Mouse (Mus musculus) 3134 (cell line): ENCODE measurements around the gene Coq10a.
A peak's percentile ranks its signal among the peaks of the same experiment; 100 is the strongest.

Experiments used
- DNase-seq: peaks from one replicate; pipeline ENCODE4 v3.0.0-alpha.2; 2011; ENCODE audit warnings: low spot score; ENCODE audit not compliant: insufficient read length; ENCODE audit errors: extremely low read depth

The Coq10a gene

DNA sequence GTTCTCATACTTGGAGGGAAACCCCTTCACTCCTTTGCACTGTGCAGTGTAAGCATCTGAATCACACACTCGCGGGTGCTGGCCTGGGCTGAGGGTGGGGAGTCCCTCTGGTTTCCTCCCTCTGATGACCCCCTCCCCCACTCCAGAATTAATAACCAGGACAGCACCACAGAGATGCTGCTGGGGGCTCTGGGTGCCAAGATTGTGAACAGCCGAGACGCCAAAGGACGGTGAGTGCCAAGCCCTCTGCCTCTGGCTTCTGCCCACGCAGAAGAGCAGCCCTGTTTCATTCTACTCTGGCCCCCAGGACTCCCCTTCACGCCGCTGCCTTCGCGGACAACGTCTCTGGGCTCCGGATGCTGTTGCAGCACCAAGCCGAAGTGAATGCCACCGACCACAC, 20.1 kb upstream of the Coq10a start:
- no peak for DNase-seq

DNA sequence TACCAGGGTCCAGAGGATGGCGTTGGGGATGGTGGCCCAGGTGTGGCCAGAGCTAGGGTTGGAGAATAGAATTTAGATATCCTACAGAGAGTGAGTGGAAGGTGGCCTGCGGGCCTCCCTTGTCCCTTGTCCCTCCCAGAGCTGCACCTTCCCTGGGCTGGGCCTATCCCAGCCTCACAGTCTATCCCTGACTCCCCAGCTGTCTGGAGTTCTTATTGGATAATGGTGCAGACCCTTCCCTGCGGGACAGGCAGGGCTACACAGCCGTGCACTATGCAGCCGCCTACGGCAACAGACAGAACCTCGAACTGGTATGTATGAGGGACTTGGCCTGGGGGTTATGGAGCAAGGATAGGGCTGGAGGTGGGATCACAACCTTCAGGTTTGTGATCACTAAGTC, 17.1 kb upstream of the Coq10a start:
- no peak for DNase-seq

DNA sequence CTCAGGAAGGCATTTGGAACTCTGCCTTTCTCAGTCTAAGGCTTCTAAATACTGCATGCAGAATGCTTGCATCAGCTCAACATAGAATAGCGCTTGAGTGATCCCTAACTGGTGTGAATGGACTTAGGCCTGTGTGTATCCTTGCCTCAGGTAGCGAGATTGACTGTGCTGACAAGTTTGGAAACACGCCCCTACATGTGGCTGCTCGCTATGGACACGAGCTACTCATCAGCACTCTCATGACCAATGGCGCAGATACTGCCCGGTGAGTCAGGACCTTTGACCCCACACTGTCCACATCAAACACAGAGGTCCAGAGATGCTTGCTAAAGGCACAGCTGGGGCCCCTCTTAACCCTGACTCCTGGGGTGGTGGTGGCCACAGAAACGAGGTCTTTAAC, 13.7 kb upstream of the Coq10a start:
- DNase-seq: no peak

DNA sequence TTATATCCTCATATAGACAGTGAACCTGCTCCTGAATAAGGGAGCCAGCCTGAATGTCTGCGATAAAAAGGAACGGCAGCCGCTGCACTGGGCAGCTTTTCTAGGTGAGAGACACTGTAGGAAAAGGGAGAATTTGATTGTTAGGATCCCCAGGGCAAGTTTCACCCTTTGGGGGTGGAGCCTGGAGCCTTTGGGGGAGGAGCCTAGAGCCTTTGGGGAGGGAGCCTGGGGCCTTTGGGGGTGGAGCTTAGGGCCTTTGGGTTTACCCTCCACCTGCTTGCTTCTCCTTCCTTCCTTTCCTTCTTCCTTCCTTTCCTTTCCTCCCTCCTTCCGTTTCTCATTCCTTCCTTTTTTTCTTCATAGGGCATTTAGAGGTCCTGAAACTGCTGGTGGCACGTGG, 11.8 kb upstream of the Coq10a start:
- no peak for DNase-seq

DNA sequence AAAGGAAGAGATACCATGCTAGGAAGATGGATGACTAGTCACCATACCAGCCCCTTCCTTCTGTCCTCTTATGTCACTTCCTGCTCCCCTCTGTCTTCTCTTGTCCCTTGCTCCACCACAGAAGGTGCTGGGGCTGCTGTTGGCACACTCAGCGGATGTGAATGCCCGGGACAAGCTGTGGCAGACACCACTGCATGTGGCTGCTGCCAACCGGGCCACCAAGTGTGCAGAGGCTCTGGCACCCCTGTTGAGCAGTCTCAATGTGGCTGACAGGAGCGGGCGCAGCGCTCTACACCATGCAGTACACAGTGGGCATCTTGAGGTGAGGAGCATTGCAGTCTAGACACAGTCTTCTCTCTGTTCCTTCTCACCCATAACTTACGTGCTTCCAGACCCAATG, 10.5 kb upstream of the Coq10a start:
- no peak for DNase-seq

DNA sequence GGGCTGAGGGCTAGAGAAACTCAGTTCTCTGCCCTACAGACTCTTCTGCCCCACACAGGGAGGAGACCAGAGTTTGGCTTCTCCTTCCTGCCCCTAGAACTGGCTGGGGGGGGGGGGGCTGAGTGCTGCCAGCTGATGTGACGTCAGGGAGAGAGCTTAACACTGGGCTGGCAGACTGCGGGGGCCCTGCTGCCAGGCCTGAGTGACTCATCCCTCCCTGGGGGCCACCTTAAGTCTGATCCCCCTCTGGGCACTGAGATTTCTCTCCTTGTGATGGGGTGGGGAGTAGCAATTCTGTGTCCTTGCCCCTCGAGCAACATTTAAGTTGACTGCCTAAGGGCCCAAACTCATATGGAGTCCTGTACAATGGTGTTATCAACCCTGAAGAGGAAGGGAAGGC, 9.7 kb upstream of the Coq10a start:
- DNase-seq: peak; percentile 63

DNA sequence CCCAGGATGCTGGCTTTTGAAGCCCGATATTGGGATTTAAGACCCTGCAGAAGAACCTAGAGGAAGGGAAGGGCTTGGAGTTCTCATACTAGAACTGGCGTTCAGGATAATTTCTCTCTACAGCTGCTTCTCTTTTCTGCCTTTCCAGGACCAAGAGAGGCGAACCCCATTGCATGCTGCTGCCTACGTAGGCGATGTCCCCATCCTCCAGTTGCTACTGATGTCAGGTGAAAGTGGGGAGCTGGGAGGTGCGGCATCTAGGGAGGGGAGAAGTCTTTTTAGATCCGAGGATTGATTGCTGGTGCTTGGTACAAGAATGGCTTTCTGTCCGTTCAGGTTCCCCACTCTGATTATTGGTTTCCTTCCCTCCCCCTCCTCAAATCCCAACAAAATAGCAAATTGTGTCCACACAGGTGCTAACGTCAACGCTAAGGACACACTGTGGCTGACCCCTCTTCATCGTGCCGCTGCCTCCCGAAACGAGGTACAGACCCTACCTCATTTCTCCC, 9.2 kb upstream of the Coq10a start:
- no peak for DNase-seq

DNA sequence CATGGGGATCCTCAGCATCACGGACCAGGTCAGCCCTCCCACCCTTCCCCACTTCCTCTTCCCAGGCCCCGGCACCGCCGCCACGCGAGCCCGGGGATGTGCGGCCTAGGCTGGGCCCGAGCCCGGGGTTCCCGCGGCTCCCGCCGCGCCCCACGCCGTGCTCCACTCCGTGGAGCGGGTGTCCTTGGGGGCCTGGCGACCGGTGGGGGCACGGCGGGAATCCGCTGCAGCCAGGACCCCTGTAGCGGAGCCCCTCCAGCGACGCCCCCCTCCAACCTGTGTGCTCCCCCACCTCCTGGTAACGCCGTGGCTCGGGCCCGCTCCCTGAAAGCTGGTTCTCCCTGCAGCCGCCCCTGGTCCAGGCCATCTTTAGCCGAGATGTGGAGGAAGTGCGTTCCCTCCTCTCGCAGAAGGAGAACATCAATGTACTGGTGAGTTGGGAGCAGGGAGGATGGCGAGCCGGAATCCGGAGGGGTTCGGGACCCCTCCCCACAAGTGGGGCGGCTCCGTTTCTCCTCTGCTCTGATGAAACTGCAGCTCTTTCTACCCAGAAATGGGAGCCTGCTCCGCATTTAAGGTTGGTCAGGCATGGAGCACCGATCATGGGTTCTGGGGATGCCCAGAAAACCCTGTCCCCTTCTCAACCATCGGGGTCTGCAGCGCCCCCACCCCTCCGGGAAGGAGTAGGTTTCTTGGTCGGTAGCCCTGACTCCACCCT, 8.6 kb upstream of the Coq10a start:
- DNase-seq: peak; percentile 66

DNA sequence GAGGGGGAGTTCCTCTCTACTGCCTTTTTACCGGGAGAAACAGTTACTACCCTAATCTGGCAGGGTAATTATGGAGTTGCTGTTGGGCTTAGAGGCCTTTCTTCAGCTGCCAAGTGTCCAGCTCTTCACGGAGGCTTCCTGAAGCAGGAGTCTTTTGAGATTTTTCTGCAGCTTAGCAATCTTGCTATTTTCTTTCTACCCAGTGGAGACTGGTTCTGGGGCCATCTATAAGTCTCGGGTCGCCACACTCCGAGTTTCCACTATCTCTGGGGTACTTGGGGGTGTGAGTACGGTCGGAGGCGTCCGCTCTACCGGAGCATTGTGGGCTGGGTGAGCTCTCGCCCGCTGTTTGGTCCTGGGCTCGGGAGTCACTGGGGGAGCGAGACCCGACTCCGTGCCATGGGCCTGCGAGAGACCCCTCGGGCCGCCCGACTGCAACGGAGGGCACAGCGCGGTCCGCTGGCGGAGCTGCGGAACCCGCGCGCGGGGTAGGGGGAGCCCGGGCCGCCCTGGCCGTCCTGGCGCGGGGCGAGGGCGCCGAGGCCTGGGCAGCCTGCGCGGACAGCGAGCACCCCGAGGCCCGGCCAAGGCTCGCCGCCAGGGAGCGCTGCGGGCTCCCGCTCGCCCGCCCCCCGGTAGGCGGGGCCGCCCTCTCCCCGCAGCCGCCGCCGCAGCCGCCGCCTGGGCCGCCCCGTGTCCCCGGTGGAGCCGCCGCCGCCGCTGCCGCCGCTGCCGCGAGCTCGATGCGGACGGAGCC, 7.8 kb upstream of the Coq10a start, which contains the start of gene Ankrd52:
Gene Ankrd52 (plus strand): TSS at position 661 of the 757 bp plus-strand sequence.
- peak; percentile 84 for DNase-seq

DNA sequence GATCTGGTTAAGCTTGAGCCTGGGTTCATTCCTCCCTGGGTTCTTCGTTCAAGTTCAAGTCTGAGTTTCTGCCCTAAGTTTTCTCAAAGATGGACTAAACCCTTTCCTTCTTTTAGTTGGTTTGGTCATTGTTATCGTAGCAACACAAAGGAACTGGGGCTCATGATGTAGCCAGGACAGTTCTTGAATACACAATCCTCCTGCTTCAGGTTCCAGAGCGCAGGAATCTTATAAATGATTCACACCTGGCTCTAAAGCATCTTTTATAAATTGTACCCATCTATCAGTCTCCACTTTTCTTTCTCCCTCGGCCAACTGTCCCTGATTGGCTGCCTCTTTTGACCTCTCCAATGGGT, 7.3 kb upstream of the Coq10a start:
- DNase-seq: no peak

DNA sequence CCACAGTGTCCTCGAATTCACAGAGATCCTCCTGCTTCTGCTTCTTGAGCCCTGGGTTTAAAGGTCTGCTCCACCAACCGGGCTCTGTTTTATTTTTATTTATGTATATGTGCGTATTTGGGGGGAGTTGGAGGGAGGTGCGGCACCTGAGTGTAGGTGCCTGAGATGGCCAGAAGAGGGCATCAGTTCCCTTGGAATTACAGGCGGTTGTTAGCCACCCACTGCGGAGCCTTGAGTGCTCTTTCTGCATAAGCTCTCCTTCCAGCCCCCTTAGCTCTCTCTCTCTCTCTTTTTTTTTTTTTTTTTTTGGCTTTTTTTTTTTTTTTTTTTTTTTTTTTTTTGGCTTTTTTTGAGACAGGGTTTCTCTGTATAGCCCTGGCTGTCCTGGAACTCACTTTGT, 5.6 kb upstream of the Coq10a start:
- no peak for DNase-seq

DNA sequence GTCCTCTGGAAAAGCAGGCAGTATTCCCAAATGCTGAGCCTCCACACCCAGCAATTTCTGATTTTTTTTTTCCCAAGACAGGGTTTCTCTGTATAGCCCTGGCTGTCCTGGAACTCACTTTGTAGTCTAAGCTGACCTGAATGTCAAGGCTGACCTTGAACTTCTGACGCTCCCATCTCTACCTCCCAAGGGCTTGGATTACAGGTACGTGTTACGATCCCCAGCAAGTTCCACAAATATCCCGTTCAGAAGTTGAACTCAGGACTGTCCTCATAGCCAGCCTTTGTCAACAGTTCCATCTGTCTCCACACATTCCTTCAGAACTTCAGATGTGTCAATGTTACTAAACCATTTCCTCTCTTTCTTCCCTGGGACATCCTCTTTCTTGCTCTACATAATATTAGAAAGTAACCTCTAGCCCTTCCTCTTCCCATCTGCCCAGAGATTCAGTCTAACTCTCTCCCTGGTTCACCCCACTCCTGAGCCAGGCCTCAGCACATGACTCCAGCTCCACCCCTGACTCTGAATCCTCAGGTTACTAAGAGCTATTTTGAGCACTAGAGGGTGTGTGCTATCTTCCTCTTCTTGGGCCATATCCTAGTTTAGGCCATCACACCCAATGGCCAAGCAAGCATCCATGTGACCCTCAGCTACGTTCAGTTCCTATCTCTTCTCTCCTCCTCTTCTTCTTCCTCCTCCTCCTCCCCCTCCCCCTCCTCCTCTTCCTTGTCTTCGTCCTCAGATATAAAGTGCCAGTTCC, 4.4 kb upstream of the Coq10a start:
- DNase-seq: no peak

DNA sequence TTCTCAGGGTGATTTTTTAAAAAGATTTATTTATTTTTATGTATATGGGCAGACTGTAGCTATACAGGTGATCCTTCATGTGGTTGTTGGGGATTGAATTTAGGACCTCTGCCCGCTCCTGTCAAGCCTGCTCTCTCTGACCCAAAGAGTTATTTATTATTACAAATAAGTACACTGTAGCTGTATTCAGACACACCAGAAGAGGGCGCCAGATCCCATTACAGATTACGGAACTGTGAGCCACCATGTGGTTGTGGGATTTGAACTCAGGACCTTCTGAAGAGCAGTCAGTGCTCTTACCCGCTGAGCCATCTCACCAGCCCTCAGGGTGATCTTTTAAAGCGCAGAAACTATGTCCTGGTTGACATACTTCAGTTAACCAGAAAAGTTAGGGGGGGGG, 3.3 kb upstream of the Coq10a start:
- DNase-seq: no peak

DNA sequence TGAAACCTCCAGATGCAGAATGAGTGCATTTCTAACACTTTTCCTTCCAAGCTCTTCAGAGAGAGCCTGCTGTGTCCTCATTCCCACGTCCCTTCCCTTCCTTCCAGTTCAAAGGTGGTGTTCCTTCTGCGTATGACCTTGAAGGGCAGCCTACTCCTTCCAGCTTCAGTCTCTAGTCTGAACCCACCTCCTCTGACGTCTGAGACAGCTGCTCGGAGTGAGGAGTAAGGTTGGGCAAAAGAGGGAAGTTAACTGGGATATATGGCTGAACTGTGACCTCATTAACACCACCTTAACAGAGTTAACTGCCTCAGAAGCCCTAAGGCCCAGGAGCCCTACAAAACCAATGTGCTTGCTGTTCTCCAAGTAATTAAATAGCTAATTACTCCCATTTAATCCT, 1.8 kb upstream of the Coq10a start:
- DNase-seq: no peak

DNA sequence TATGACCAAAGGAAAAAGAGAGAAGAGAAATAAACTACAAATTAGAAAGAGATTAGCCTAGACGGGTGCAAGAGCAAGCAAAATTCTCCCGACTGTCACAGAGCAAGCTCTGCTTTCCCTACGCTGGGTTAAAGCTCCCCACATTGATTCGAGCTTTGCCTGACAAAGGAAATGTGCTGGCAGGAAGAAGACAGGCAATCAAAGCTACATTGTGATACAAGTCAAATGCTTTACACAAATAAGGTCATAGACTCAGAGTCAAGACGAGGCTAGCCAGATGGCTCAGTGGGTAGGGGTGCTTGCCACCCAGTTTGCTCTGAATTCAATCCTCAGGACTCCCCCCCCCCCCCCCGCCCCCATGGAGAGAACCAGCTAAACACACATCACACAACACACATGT, 1.2 kb upstream of the Coq10a start:
- DNase-seq: no peak

DNA sequence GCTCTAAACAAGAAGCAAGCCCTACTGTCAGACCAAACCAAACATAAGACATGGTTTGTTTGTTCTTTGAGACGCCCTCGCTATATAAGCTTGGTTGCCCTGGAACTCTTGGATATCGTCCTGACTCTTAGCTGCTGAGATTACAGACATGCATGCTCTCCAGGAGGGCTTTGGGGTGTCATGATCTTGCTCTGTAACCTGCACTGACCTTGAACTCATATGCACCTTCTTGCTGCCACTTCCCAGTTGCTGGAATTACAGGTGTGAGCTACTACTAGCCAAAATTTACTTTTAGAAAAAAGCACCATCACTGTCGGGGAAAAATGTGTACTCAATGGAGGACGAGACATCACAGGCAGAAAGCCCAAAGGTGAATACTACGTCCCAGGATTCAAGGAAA, 802 bp upstream of the Coq10a start:
- DNase-seq: no peak

DNA sequence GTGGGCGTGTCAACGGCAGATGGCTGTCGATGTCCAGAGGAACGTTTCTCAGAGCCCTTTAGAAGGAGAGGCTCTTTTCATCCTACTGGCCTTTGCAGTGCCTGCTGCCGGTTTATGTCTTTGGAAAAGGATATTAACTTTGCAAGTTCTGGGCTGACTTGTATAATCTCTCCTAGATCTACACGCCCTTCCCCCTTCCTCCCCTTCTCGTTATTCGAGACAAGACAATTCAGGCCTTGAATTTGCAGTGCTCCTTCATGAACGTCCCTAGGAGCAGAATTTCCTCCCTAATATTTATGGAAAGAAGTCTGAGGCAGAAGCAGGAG, 384 bp upstream of the Coq10a start:
- no peak for DNase-seq

DNA sequence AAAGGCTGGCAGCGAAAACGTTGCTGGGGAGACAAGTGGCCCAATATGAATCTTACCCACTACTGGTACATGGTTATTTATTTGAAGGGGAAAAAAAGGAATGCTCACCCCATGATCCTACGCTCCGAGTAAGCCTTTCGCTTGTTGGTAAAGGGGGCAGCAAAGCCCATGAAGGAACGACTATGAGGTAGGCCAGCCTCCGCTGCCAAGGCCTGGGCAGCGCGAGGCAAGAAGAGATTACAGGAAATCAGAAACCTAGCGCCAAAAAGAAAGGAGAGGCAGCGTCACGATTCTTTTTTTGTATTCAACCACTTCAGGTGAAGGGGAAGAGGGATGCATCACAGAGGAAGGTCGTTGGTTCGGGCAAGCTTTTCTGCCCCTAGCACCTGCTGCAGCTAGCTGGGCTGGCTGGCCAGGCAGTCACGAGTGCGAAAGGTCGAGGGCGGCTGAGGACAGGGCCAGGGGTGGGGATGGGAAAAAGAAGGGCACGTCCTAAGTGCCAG, 847 bp downstream of the Coq10a start:
- DNase-seq: no peak

DNA sequence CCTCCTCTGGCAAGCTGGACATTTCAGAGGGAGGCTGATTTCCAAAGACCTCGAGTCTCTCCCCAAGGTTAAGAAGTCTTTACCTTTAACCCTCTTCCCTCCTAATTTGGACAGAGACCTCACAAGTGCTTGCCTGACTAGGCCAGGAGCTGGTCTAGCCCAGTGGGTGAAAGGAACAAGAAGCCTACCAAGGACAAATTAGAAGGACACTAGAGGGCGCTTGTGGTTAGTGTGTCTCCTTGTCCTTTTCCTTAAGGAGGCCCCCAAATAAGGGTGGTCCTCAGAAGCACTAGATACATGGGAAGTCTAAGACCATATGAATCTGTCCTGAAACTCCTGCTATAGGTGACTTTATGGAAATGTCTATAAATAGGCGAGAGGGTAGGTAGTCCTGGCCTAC, 6.2 kb downstream of the Coq10a start:
- DNase-seq: no peak

DNA sequence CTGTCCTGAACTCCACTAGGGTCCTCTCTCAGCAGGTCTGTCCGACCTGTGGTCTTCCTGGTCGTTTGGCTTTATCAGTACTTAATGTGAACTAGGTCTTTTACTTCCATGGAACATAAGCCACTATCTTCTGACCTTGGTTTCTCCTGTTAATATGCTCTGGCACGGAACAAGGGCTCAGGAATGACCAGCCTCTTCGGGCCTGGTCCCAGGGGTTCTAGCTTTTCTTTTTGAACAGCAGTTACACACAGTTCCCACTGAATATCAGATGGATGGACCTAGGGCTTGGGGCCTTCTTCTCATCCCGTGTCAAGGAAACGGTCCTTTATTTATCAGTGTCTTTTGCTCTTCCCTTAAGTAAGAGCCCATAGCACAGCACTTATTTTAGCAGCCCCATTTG, 7.0 kb downstream of the Coq10a start:
- no peak for DNase-seq

DNA sequence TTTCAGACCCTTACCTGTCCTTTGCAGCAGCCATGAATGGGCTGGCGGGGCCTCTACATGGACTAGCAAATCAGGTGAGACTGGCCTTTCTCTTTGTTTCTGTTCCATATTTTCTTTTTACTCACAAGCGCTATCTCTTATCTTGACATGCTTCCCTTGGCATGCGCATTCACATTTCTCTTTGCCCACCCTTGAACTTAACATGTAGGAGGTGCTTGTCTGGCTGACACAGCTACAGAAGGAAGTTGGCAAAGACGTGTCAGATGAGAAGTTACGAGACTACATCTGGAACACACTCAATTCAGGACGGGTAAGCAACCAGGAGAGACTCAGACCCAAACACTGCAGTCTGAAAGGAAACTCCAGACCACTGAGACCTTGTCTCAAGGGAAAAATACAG, 9.6 kb downstream of the Coq10a start:
- DNase-seq: no peak

DNA sequence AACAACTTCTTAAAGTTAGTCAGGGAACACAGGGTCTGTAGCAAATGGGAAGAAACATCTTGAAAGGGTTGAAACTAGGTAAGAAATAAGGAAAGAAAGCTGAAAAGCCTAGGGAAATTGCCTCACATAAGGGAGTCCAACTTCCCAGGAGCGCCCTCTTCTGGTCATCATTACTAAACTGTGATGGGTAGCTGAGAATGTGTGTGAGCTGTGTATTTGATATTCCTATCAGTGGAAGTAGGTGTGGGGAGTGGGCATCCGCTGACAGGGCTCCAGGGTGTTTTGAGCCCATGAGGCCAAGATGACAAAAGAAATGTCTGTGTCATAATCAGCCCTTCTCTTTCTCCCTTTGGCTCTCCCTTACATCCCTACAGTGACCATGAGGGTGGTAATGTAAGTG, 10.0 kb downstream of the Coq10a start:
- DNase-seq: no peak
